Mouse (Mus musculus): Measurements from ENCODE around the gene Med21. TPM values are rescaled to one million over a fixed set of nuclear protein-coding genes. Genes with fewer than 3 reads are reported as not detected.

Gene Med21
- total RNA-seq, 2 experiments from 2014 or later: 46.3 to 52.4 TPM

GRCm38 (mm10) chr6:146678136-146679070 is 36.1 kb downstream of the Med21 start:
- DNase-seq: no peak

- DNase-seq: no peak
Observed at GRCm38 (mm10) chr6:146683881-146684280, 41.5 kb downstream of the Med21 start.

GRCm38 (mm10) chr6:146685781-146686308 is 43.5 kb downstream of the Med21 start:
- peak; percentile 33 for DNase-seq

- no peak for DNase-seq
Observed at GRCm38 (mm10) chr6:146686463-146687196, 44.3 kb downstream of the Med21 start.

- DNase-seq: no peak
Observed at GRCm38 (mm10) chr6:146688010-146688409, 45.7 kb downstream of the Med21 start.

- DNase-seq: no peak
Observed at GRCm38 (mm10) chr6:146688861-146689260, 46.5 kb downstream of the Med21 start.

- no peak for DNase-seq
Observed at GRCm38 (mm10) chr6:146697767-146698166, 55.4 kb downstream of the Med21 start.

GRCm38 (mm10) chr6:146698376-146698775 is 56.0 kb downstream of the Med21 start:
- DNase-seq: no peak

Other genes with a start within 250 kb of the Med21 start
- 10 to 100 TPM in 1 of 2 experiments, 1 to 10 TPM in 1; 9.9 to 13.5 TPM for gene Itpr2, start 140.3 kb upstream of the Med21 start, total RNA-seq (2021)
- 10 to 100 TPM; 49.6 to 50.3 TPM for gene Fgfr1op2, start 65.3 kb upstream of the Med21 start, total RNA-seq (2021)
- gene Ints13, start 64.7 kb upstream of the Med21 start, total RNA-seq (2021): 10 to 100 TPM; 16.0 to 19.3 TPM
- 10 to 100 TPM; 19.6 to 22.7 TPM for gene Tm7sf3, start 277 bp downstream of the Med21 start, total RNA-seq (2021)
- gene Stk38l, start 82.4 kb downstream of the Med21 start, total RNA-seq (2021): 1 to 10 TPM; 8.3 to 9.5 TPM
- gene Arntl2, start 153.5 kb downstream of the Med21 start, total RNA-seq (2021): 1 to 10 TPM in 1 of 2 experiments, under 1 TPM in 1; 0.68 to 1.5 TPM
- not detected for gene Smco2, start 207.6 kb downstream of the Med21 start, total RNA-seq (2021)
- gene Ppfibp1, start 245.9 kb downstream of the Med21 start, total RNA-seq (2021): 10 to 100 TPM; 47.9 to 54.9 TPM